Mouse (Mus musculus) G1E (cell line): ENCODE data around the gene Psmg3. TPM values are rescaled to one million over a fixed set of nuclear protein-coding genes. Genes with fewer than 3 reads are reported as not detected.
A peak's percentile ranks its signal among the peaks of the same experiment; 100 is the strongest.

ENCODE experiments used
- ATAC-seq: 2 replicates; pipeline ENCODE4 v1.8.0; 2016; ENCODE audit warnings: mild to moderate bottlenecking; ENCODE audit not compliant: insufficient number of reproducible peaks, poor library complexity, low FRiP score, severe bottlenecking; ENCODE audit errors: extremely low read depth
- DNase-seq: peaks from one replicate; pipeline ENCODE4 v3.0.0; 2012; ENCODE audit warnings: low spot score
- H3K27me3 ChIP-seq: 2 replicates; pipeline ENCODE4 v1.6.1; 2012; ENCODE audit warnings: mild to moderate bottlenecking, low read length, inconsistent platforms; ENCODE audit not compliant: insufficient read depth
- H3K36me3 ChIP-seq: replicated peaks from 2 replicates; pipeline ENCODE3; 2012; ENCODE audit warnings: mild to moderate bottlenecking, inconsistent platforms
- H3K4me1 ChIP-seq: 2 replicates; pipeline ENCODE4 v1.6.1; 2012; ENCODE audit warnings: low read depth, low read length, inconsistent platforms, mixed read lengths; ENCODE audit not compliant: insufficient read depth
- H3K4me3 ChIP-seq: 2 replicates; pipeline ENCODE4 v1.5.1; 2012; ENCODE audit warnings: low read depth, mild to moderate bottlenecking, inconsistent platforms, low read length, moderate library complexity, mixed read lengths
- H3K9me3 ChIP-seq: replicated peaks from 2 replicates; pipeline ENCODE4 v1.6.1; 2012; ENCODE audit warnings: inconsistent platforms
- CTCF ChIP-seq: IDR thresholded peaks from 2 replicates; pipeline ENCODE4 v1.5.1; 2012; ENCODE audit warnings: low read depth, low read length, inconsistent platforms, mixed read lengths
- GATA1 ChIP-seq: IDR thresholded peaks from 2 replicates; pipeline ENCODE4 v1.6.1; 2012; ENCODE audit warnings: borderline replicate concordance, low read length, inconsistent platforms, mixed read lengths
- GATA2 ChIP-seq: IDR thresholded peaks from 2 replicates; pipeline ENCODE4 v1.6.1; 2012; ENCODE audit warnings: low read depth, low read length, inconsistent platforms, borderline replicate concordance
- POLR2AphosphoS5 ChIP-seq: IDR thresholded peaks from 2 replicates; pipeline ENCODE4 v1.6.1; 2012; ENCODE audit warnings: low read depth, low read length, inconsistent platforms; ENCODE audit not compliant: insufficient replicate concordance
- TAL1 ChIP-seq: conservative IDR thresholded peaks from 2 replicates; pipeline ENCODE4 v1.6.1; 2012; ENCODE audit warnings: low read depth, low read length, inconsistent platforms, mixed read lengths
- polyA plus RNA-seq: library from polyadenylated mRNA; stranded (reverse); fragments of >175 nt; gene quantifications from 2 replicates; pipeline ENCODE4 v1.2.3, GENCODE M21; 2012
- total RNA-seq, 2 experiments: library from RNA; stranded (forward) in 1 of 2; stranded (reverse) in 1 of 2; fragments of 200-1000 nt in 1 of 2; fragments of >200 nt in 1 of 2; fragmentation: Nextera tagmentation in 1 of 2; gene quantifications; 2 replicates each; pipeline ENCODE4 v1.2.3; 2014 to 2017

Gene Psmg3
- total and polyA plus RNA-seq, 3 experiments: 17.5 to 52.7 (median 29.3) TPM

- Histone ChIP-seq H3K9me3 (no peaks in the 10 kb centered on the region), H3K4me3 (peak overlapping the region; percentile 96), H3K27me3 (peaks cover 7% of the 10 kb centered on the region), H3K36me3 (peaks cover 47% of the 10 kb centered on the region), H3K4me1 (peaks cover 75% of the 10 kb centered on the region)
- no peak for DNase-seq
- ATAC-seq: no peak
- TF ChIP-seq CTCF (no peak), GATA2 (no peak), GATA1 (no peak), POLR2AphosphoS5 (no peak), TAL1 (no peak)
These were observed 34.4 kb downstream of the Psmg3 start for GRCm38 (mm10) chr5:139792159-139792775.

- Histone ChIP-seq H3K36me3 (peaks cover 40% of the 10 kb centered on the region), H3K9me3 (no peaks in the 10 kb centered on the region), H3K4me1 (peaks cover 67% of the 10 kb centered on the region), H3K27me3 (peaks cover 14% of the 10 kb centered on the region), H3K4me3 (peak within 1 kb of the TSS; percentile 96)
- TF ChIP-seq TAL1: no peak
- TF ChIP-seq POLR2AphosphoS5: no peak
- no peak for TF ChIP-seq CTCF
- TF ChIP-seq GATA2: no peak
- TF ChIP-seq GATA1: no peak
- ATAC-seq: peak; percentile 74
- DNase-seq: peak; percentile 94
These were observed 35.2 kb downstream of the Psmg3 start, which contains the start of gene Mafk for GRCm38 (mm10) chr5:139791227-139792158. Gene Mafk, plus strand, starts transcription at chr5:139791513.

- H3K4me3 ChIP-seq: no peak overlapping the region
- no peaks in the 10 kb centered on the region for H3K9me3 ChIP-seq
- ATAC-seq (no peak), DNase-seq (no peak)
- H3K36me3 ChIP-seq: peaks cover 19% of the 10 kb centered on the region
- peaks cover 21% of the 10 kb centered on the region for H3K27me3 ChIP-seq
- peaks cover 47% of the 10 kb centered on the region for H3K4me1 ChIP-seq
- TF ChIP-seq CTCF: no peak
- no peak for TF ChIP-seq GATA2
These were observed 37.2 kb downstream of the Psmg3 start for GRCm38 (mm10) chr5:139789466-139789865.

GRCm38 (mm10) chr5:139781406-139781805, 45.3 kb downstream of the Psmg3 start:
- Histone ChIP-seq H3K9me3 (no peaks in the 10 kb centered on the region), H3K4me3 (no peak overlapping the region), H3K4me1 (peaks cover 7% of the 10 kb centered on the region), H3K27me3 (peaks cover 26% of the 10 kb centered on the region), H3K36me3 (no peaks in the 10 kb centered on the region)
- TF ChIP-seq POLR2AphosphoS5: no peak
- TF ChIP-seq GATA2: no peak
- TF ChIP-seq GATA1: no peak
- TF ChIP-seq TAL1: no peak
- no peak for TF ChIP-seq CTCF
- ATAC-seq: no peak
- no peak for DNase-seq

- Histone ChIP-seq H3K4me3 (no peak overlapping the region), H3K9me3 (no peaks in the 10 kb centered on the region), H3K27me3 (peaks cover 11% of the 10 kb centered on the region; the same call in 1 of the 2 replicates), H3K36me3 (peaks cover 23% of the 10 kb centered on the region), H3K4me1 (peaks cover 27% of the 10 kb centered on the region)
- DNase-seq (no peak), ATAC-seq (no peak)
- TF ChIP-seq POLR2AphosphoS5: no peak
- TF ChIP-seq TAL1: no peak
- TF ChIP-seq GATA1: no peak
- TF ChIP-seq GATA2: no peak
- no peak for TF ChIP-seq CTCF
These were observed 49.7 kb downstream of the Psmg3 start for GRCm38 (mm10) chr5:139776966-139777365.

- Histone ChIP-seq H3K27me3 (peaks cover 7% of the 10 kb centered on the region; the same call in 1 of the 2 replicates), H3K4me1 (peaks cover 27% of the 10 kb centered on the region), H3K4me3 (peak within 1 kb of the TSS; percentile 85), H3K9me3 (no peaks in the 10 kb centered on the region), H3K36me3 (peaks cover 39% of the 10 kb centered on the region)
- TF ChIP-seq GATA2 (no peak), POLR2AphosphoS5 (no peak), CTCF (peak; percentile 92), TAL1 (no peak), GATA1 (no peak)
- DNase-seq (peak; percentile 91), ATAC-seq (peak; percentile 88)
These were observed 51.3 kb downstream of the Psmg3 start, which contains the start of gene Ints1 for GRCm38 (mm10) chr5:139775216-139775926. Gene Ints1, minus strand, starts transcription at chr5:139775674.

Other genes with a start within 250 kb of the Psmg3 start
- 12.8 and 21.7 TPM in 2 replicates for gene Micall2, start 90.5 kb downstream of the Psmg3 start, total RNA-seq (2014; fragmentation: Nextera tagmentation)
- gene Micall2, start 90.5 kb downstream of the Psmg3 start, total RNA-seq (2017): 8.0 and 8.5 TPM in 2 replicates
- gene Micall2, start 90.5 kb downstream of the Psmg3 start, polyA plus RNA-seq: 22.4 and 26.3 TPM in 2 replicates
- gene Ints1, start 51.2 kb downstream of the Psmg3 start, total RNA-seq (2014; fragmentation: Nextera tagmentation): 67.6 and 84.0 TPM in 2 replicates
- 22.1 and 25.2 TPM in 2 replicates for gene Ints1, start 51.2 kb downstream of the Psmg3 start, total RNA-seq (2017)
- 108 and 115 TPM in 2 replicates for gene Ints1, start 51.2 kb downstream of the Psmg3 start, polyA plus RNA-seq
- 6.6 and 14.6 TPM in 2 replicates for gene Mafk, start 35.4 kb downstream of the Psmg3 start, total RNA-seq (2014; fragmentation: Nextera tagmentation)
- gene Mafk, start 35.4 kb downstream of the Psmg3 start, total RNA-seq (2017): 24.9 and 30.9 TPM in 2 replicates
- 34.5 and 39.6 TPM in 2 replicates for gene Mafk, start 35.4 kb downstream of the Psmg3 start, polyA plus RNA-seq
- gene Tmem184a, start 7.0 kb downstream of the Psmg3 start, total RNA-seq (2014; fragmentation: Nextera tagmentation): 2.4 and 3.4 TPM in 2 replicates
- 1.0 and 1.3 TPM in 2 replicates for gene Tmem184a, start 7.0 kb downstream of the Psmg3 start, total RNA-seq (2017)
- 4.2 and 5.7 TPM in 2 replicates for gene Tmem184a, start 7.0 kb downstream of the Psmg3 start, polyA plus RNA-seq
- gene Gm26938, start 478 bp downstream of the Psmg3 start, total RNA-seq (2014; fragmentation: Nextera tagmentation): not detected in 2 replicates
- not detected in 2 replicates for gene Gm26938, start 478 bp downstream of the Psmg3 start, total RNA-seq (2017)
- gene Gm26938, start 478 bp downstream of the Psmg3 start, polyA plus RNA-seq: not detected in 2 replicates
- not detected in 2 replicates for gene Elfn1, start 81.1 kb upstream of the Psmg3 start, total RNA-seq (2014; fragmentation: Nextera tagmentation)
- gene Elfn1, start 81.1 kb upstream of the Psmg3 start, total RNA-seq (2017): 0.05 and 0.06 TPM in 2 replicates
- 0.02 TPM in 1 of 2 replicates, not detected in the other for gene Elfn1, start 81.1 kb upstream of the Psmg3 start, polyA plus RNA-seq